Mouse (Mus musculus) c-Kit-positive CD71-positive TER-119-positive erythroid progenitor cells, embryonic 14.5 days (primary cell): Measurements from ENCODE around the gene Plekha5.
"Not testable (repeated sequence)": the region's sequence is repeated elsewhere in the genome, so short reads cannot be mapped to it uniquely, and the experiment has no call there.

ENCODE experiments used
- DNase-seq: peaks from one replicate; pipeline ENCODE4 v3.0.0-alpha.2; 2013; ENCODE audit warnings: low spot score

The Plekha5 gene

DNA sequence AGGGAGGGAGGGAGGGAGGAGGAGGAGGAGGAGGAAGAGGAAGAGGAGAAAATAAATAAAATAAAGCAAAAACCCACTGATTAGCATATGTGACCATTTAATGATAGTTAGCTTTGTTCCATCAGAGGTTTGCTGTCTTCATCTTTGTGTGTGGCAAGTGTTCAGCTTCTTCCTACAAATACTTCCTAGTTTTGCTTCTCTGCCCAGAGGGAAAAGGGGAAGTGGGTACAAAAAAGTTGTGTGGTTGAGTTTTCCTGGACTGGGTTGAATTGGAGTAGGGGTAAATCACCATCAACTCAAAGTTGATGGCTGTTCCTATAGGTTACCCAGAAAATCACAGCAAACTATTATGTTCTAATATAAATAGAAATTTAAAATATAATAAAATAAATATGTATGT, 65.7 kb downstream of the Plekha5 start:
- DNase-seq = no peak

- DNase-seq = no peak
Observed at GRCm38 (mm10) chr6:140490220-140490619, 66.4 kb downstream of the Plekha5 start.

DNA sequence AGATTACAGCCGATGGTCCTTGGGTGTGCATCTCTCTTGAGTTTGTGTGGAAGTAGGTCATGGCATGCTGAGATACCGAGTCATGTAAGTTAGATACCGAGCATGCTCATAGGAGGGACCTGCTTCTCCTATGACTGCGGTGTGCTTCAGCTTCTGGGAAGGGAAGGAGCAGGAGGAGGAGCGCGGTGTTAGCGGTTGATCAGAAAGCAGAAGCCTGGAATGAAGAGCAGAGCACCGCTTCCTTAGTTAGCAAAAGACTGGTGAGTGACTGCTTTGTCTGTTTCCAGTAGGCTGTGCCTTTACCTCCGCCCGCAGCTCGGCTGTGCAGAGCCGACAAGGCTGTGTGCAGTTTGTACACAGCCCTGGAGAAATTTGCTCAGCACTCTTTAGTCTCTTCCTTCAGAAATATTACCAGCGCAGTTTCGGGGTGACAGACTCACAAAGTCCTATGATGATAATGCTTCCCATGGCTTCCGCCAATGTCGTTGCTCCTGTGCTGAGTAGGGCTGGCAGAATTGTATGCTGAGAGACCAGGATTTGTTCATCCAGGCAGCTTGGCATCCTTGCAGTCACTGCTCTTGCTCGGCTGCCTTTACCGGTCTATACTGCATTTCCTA, 67.2 kb downstream of the Plekha5 start:
- no peak for DNase-seq

- no peak for DNase-seq
Observed at GRCm38 (mm10) chr6:140492043-140492442, 68.2 kb downstream of the Plekha5 start.

DNA sequence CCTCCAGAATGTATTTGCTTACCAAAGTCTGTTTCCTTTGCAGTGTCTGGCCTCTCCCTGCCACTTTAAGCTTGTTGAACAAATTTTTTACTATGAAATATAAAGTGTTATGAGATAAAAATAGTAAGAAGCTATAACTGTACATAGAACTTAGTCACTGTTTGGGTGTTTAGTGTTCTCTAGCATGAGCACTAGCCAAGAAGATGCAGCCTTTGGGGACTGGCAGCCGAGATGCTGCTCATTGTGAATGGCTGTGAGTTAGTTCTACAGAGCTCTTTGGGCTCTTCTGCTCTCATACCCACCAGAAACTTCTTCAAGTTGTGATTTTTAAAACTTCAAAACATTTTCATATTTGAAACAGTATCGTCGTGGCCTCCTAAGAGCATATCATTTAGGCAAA, 74.2 kb downstream of the Plekha5 start:
- no peak for DNase-seq

DNA sequence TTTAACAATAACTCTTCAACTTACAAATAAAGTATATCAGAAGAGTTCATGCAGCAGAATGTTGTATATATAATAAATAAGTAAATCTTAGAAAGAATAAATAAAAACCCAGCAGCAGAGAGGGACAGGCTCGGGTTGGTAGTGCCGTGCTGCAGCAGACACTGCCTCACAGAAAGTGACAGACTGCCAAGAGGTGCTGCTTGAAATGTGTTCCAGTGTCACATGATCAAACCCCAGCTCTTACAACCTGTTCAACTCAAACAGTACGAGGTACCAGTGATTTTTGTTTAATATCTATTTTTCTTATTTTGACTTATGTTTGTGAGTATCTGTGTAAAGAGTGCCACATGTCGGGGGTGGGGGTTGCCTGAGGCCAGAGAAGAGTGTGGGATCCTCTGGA, 75.1 kb downstream of the Plekha5 start:
- no peak for DNase-seq

DNA sequence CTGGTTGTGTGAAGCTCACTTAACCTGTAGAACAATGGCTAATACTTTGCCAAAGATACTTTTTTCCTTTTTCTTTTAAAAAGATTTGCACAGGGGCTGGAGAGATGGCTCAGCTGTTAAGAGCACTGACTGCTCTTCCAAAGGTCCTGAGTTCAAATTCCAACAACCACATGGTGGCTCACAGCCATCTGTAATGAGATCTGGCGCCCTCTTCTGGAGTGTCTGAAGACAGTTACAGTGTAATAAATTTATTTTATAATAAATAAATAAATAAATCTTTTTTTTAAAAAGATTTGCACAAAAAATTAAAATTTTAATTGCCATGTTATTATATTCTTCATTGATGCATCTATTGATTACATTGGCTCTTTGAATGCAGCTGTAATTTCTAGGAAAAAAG, 77.0 kb downstream of the Plekha5 start:
- not testable (repeated sequence) for DNase-seq

GRCm38 (mm10) chr6:140501841-140502240, 78.0 kb downstream of the Plekha5 start:
- no peak for DNase-seq

DNA sequence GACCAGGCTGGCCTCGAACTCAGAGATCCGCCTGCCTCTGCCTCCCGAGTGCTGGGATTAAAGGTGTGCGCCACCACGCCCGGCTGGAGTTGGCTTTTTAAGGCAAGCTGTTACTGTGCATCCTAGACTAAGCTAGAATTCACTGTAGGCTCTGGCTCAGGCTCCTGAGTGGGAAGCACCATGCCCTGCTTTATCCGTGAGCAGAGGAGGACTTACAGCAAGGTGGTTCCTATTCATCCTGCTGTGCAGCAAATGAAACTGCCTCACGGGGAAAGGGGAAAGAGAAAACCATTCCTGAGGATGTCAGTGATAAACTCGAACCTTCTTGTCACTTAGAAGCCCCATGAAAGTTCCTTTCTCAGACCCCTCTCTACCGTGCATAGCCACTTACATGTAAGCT, 80.9 kb downstream of the Plekha5 start:
- no peak for DNase-seq

DNA sequence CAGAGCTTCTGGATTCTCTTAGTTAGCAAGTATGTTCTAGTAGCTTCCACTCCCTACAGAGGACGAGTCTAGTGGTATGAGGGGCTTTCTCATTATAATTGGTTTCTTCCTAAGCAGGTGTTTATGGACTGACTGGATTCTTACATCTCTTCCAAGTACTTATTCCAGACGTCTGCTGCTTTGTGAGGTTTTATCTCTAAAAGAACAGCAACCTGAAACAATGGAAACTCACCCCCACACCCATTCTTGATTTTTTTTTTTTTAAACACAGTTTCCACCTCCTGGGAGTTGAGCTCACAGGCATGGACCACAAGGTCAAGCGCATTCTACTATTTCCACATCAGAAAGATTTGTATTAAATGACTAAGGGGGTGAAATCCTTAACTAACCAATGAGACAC, 83.8 kb downstream of the Plekha5 start:
- no peak for DNase-seq

DNA sequence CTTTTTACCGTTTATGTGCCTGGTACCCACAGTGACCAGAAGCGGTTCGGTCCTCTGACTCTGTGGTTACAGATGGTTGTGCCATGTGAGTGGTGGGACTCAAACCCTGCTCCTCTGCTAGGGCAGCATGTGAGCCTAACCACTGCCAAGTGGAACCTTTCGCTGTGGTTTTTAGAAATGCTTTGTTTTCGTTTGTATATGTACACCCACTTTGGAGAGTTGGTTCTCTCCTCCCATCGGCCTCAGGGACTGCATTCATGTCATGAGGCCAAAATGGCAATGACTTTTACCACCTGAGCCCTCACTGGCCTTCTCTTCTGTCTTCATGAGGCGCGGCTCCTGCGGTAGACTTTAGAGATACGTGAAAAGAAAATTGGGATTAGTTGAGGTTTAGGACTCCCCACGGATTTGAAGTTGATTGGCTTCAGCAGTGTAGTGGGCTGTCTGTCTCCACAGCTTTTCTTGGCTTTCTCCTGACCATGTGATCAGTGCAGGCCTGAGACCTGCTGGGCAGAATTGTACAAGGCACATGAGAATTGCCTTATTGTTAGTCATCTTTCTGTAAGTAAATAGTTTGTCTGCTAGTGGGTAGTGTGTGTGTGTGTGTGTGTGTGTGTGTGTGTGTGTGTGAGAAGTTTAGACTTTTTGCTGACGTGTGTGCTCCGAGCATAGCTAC, 84.8 kb downstream of the Plekha5 start:
- no peak for DNase-seq

DNA sequence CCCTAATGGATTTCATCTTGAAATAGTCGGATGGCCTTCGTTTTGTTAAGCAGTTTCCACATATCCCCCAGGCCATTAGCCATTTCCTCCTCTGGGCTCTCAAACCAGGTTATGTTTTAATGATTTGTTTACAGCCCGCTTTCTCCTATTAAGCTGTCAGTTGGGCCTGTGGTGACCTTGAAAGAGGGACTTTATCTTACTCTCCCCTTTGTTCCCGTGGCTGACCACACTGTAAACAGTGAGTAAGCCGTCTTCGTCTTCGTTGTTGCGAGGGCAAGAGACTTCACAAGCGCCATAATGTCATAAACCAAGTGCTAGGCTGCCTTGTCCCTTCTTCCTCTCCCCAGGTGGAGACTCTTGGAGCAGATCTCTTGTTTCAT, 85.3 kb downstream of the Plekha5 start:
- DNase-seq = no peak

DNA sequence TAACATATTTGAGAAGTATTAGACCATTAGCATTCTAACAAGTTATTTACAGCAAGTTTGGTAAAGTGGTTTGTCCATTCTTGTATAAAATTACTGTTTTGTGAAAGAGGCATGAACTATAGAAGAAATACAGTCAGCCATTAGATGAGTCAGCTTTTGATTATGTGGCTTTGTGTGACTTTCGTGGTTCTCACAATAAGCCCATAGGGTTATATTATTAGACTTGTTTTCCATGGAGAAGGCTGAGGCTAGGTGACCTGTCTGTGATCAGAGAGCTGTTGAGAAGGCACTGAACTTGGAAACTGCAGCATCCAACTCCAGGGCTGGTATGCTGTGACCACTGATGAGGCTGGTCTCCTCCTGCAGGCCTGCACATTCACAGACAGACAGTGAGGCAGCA, 88.2 kb downstream of the Plekha5 start:
- no peak for DNase-seq

- DNase-seq = no peak
Observed at GRCm38 (mm10) chr6:140512427-140512826, 88.6 kb downstream of the Plekha5 start.

GRCm38 (mm10) chr6:140514205-140515110, 90.6 kb downstream of the Plekha5 start:
- no peak for DNase-seq

DNA sequence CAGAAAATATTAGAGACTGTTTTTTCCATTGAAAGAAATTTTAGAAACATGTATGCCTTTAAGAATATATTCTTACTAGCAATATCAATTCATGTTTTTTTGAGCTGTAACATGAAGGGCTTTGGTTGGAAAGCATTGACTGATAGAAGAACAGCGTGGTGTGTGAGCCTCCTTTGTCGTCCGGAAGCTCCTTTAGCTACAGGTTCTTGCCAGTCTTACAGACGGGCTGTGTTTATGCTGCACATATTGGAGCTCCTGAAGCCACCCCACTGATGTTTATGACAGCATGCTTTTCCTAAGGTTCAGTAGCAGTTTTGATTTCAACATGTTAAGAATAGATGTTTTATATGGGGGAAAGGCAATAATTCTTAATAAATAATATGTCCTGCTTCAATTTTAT, 91.7 kb downstream of the Plekha5 start:
- no peak for DNase-seq

GRCm38 (mm10) chr6:140516202-140516601, 92.3 kb downstream of the Plekha5 start:
- no peak for DNase-seq

GRCm38 (mm10) chr6:140517188-140517587, 93.3 kb downstream of the Plekha5 start:
- DNase-seq = peak; percentile 37

GRCm38 (mm10) chr6:140519019-140519418, 95.2 kb downstream of the Plekha5 start:
- DNase-seq = no peak

GRCm38 (mm10) chr6:140519488-140520159, 95.8 kb downstream of the Plekha5 start:
- DNase-seq = no peak

GRCm38 (mm10) chr6:140520961-140521360, 97.1 kb downstream of the Plekha5 start:
- DNase-seq = no peak

- DNase-seq = no peak
Observed at GRCm38 (mm10) chr6:140521832-140522231, 98.0 kb downstream of the Plekha5 start.
